Mouse (Mus musculus) MEL (cell line): ENCODE measurements at regions not wholly inside any gene's neighbourhood (a gene's known extent, or its start where the extent isn't known, plus 50 kb on each side); places are given as distances from the start of the nearest gene placed in this dataset.

Experiments used
- KAT2A ChIP-seq: conservative IDR thresholded peaks from 2 replicates; pipeline ENCODE4 v1.6.1; 2012; ENCODE audit warnings: low read depth, low read length, improper control_type of control experiment, inconsistent platforms
- MAX ChIP-seq: IDR thresholded peaks from 2 replicates; pipeline ENCODE4 v1.6.1; 2011; ENCODE audit warnings: low read length, improper control_type of control experiment
- POLR2A ChIP-seq, 2 experiments: IDR thresholded peaks; 2 replicates each; pipeline ENCODE4 v1.6.1; 2011 to 2012; ENCODE audit warnings: low read length in 2 of 2, mild to moderate bottlenecking in 2 of 2, control low read depth in 1 of 2, improper control_type of control experiment in 1 of 2, low read depth in 1 of 2, moderate library complexity in 1 of 2; ENCODE audit not compliant: control insufficient read depth in 1 of 2, insufficient read depth in 1 of 2, poor library complexity in 1 of 2

- TF ChIP-seq KAT2A (no peak), POLR2A (IDR thresholded peaks at IDR 0.05; ENCODE audit: control insufficient read depth in 1 of 2, insufficient read depth in 1 of 2, low read depth in 1 of 2, low read length in 2 of 2, poor library complexity in 1 of 2) (no peak), MAX (no peak)
These were observed 142.4 kb upstream of the Gm17728 start for GRCm38 (mm10) chr17:9279481-9279880.
